Mouse (Mus musculus): Measurements from ENCODE around the gene Itga1. TPM values are rescaled to one million over a fixed set of nuclear protein-coding genes. Genes with fewer than 3 reads are reported as not detected.
A peak's percentile ranks its signal among the peaks of the same experiment; 100 is the strongest.

Itga1 gene
- polyA plus RNA-seq, 1 experiment from 2014 or later: 59.2 TPM

DNA sequence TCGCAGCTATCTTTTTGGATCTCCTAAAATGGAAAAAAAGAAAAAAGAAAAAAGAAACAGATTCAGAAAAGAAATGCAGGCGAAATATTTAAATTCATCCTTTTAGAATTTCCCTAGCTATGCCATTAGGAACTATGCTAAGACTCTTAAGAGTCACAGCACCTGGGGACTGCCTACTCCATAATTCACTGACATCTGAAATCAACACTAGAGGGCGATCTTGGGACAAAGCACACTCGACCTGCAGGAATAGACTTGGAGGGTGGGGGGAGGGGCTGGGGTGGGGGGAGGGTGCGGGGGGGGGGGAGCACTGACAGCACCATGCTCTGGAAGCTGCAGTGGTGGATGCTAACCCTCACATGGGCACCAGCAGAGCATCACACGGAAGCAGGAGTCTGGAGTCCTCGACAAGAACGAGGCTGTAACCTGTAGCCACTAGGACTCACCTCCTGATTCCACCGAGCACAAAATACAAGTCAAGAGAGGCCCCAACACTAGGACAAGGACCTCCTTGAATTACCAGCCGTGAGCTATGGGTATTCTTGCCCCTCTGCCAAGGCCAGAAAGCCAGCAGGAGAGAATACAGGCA, 120.8 kb downstream of the Itga1 start:
- peak; percentile 49 for TF ChIP-seq CTCF (IDR thresholded peaks at IDR 0.05)
- no peak for DNase-seq (ENCODE audit: low read depth, low spot score)
- ChIA-PET CTCF (interaction anchor here (0.6 to 2.1 kb wide), 8 partner anchors 9 to 239 kb away, joined by 3 to 6 read pairs (median 4); no protein-coding TSS in a partner anchor), POLR2A (no interaction called here)
- H3K27me3 ChIP-seq: no peaks in the 10 kb centered on the region
- no peak for ATAC-seq
- in situ Hi-C loops (cut with MboI; ENCODE audit: low pct_unique_long_range_greater_than_20kb): loop anchor here (10.0 kb wide), 1 partner anchor 1734 kb away; no protein-coding TSS in a partner anchor

DNA sequence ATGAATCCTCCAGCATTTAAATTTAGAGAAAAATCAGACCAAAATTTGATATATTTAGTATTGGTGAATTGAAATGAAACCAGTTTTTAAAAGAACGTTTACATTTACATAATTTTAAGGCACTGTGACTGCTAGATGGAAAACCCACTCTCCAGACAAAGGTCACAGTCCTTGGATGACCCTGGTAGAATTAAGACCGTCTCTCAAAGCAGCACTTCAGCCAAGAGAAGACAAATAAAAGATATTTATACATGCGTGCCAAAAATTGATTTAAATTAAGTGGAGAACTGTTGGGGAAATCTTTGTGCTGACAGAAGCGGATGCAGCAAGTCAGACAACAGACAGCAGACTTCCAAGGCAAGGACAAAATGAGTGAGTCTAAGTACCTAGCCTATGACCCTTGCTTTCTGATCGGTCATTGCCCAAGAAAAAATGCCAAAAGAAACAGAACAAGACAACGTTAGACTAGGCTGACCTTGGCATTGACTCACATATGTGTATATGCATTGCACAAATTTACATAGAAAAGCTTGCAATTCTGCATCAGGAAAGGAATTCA, 127.2 kb downstream of the Itga1 start:
- no peak for TF ChIP-seq CTCF (IDR thresholded peaks at IDR 0.05)
- H3K27me3 ChIP-seq: no peaks in the 10 kb centered on the region
- DNase-seq (ENCODE audit: low read depth, low spot score): no peak
- no peak for ATAC-seq
- ChIA-PET POLR2A (no interaction called here), CTCF (no interaction called here)
- in situ Hi-C loops (cut with MboI; ENCODE audit: low pct_unique_long_range_greater_than_20kb): no loop called here

DNA sequence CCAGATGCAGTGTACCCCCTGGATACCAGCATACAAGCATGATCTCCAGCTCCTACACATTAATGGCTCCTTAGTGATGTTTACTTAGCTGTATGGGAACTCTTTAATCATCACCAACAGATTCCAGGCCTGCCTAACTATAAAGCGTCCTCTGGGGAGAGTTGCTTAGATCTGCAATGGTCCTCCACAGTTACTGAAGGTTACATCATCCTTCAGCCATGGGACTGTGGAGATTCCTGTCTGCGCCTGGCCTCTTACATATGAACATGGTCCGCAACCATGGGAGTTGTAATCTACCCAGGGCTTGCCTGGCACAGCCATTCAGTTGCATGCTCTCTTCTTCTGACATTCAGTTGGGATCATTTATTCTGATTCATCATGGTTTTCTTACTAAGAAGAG, 129.9 kb downstream of the Itga1 start:
- DNase-seq (ENCODE audit: low read depth, low spot score): no peak
- ChIA-PET POLR2A (no interaction called here), CTCF (interaction anchor here (0.7 to 1.5 kb wide), 2 partner anchors 9 to 141 kb away, joined by 3 to 4 read pairs; no protein-coding TSS in a partner anchor)
- TF ChIP-seq CTCF (IDR thresholded peaks at IDR 0.05): no peak
- H3K27me3 ChIP-seq: no peaks in the 10 kb centered on the region
- in situ Hi-C loops (cut with MboI; ENCODE audit: low pct_unique_long_range_greater_than_20kb): no loop called here
- no peak for ATAC-seq

DNA sequence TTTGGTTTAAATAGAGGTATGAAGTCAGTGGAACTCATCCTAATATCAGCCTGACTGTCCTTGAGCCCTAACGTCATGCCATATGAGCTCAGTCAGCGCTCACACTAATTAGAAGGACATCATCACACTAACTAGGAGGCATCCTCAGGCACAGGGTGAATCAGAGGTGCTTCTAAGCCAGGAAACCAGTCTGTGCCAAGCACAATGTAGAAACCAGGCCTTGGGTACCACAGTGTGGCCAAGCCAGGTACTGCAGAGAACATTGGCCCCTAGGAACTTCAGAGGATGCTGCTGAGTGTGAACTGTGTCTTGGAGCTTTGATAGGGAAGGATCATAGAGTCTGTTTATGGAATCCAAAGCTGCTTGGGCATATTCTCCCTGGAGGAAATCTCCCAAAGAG, 137.5 kb downstream of the Itga1 start:
- in situ Hi-C loops (cut with MboI; ENCODE audit: low pct_unique_long_range_greater_than_20kb): no loop called here
- ATAC-seq: peak; percentile 96

DNA sequence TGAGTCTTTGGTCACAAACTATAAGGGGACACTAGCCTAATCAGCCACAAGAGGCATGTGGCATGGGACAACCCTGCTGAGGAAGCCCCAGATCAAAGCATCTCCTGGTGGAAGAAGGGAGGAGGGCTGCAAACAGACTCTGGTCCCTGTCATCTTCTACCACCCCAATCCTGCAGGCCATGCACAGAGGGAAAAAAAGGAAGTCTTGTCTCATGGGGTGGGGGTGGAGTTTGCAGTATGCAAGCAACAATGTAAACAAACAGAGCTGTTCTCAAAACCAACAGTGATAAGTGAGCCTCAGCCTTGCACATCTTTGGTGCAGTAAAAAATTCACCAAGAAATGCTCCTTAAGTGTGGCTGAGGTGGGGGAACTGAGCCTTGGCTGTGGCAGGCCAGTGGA, 147.2 kb downstream of the Itga1 start:
- no peaks in the 10 kb centered on the region for H3K27me3 ChIP-seq
- in situ Hi-C loops (cut with MboI; ENCODE audit: low pct_unique_long_range_greater_than_20kb): no loop called here
- no peak for TF ChIP-seq CTCF (IDR thresholded peaks at IDR 0.05)
- ChIA-PET POLR2A (no interaction called here), CTCF (interaction anchor here (1.0 to 1.9 kb wide), 3 partner anchors 9 to 124 kb away, joined by 4 to 5 read pairs (median 4); no protein-coding TSS in a partner anchor)
- no peak for ATAC-seq
- DNase-seq (ENCODE audit: low read depth, low spot score): no peak

More for the DNA sequence above, 137.5 kb downstream of the Itga1 start:
- DNase-seq (ENCODE audit: low read depth, low spot score): no peak
- no peaks in the 10 kb centered on the region for H3K27me3 ChIP-seq
- ChIA-PET CTCF (interaction anchor here (0.8 to 1.6 kb wide), 15 partner anchors 10 to 149 kb away, joined by 3 to 21 read pairs (median 4); no protein-coding TSS in a partner anchor), POLR2A (interaction anchor here (0.7 kb wide), 1 partner anchor 133 kb away, joined by 3 read pairs; no protein-coding TSS in a partner anchor)
- peak; percentile 90 for TF ChIP-seq CTCF (IDR thresholded peaks at IDR 0.05)

DNA sequence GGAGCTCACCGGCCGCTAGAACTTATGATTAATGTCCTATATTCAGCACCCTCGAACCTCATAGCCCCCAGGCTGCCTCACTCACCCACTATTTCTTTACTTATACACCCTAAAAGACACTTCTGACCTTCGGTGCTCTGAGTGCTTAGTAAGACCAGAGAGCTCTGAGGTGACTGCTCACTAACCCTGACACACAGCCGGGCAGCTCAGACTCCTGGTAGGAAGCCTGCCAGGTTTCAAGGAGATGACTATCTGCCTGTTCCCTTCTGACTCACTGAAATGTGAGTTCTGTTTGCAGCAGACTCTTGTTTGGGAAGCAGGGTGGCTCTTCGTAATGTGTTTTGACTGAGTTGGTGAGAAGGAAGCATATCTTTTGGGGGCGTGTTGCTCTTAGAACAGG, 168.2 kb downstream of the Itga1 start:
- DNase-seq (ENCODE audit: low read depth, low spot score) (peak; percentile 33), ATAC-seq (peak; percentile 51)
- H3K27me3 ChIP-seq: no peaks in the 10 kb centered on the region
- in situ Hi-C loops (cut with MboI; ENCODE audit: low pct_unique_long_range_greater_than_20kb): no loop called here
- ChIA-PET POLR2A (no interaction called here), CTCF (interaction anchor here (1.2 to 1.3 kb wide), 3 partner anchors 31 to 66 kb away, joined by 3 to 5 read pairs (median 4); no protein-coding TSS in a partner anchor)
- TF ChIP-seq CTCF (IDR thresholded peaks at IDR 0.05): no peak

DNA sequence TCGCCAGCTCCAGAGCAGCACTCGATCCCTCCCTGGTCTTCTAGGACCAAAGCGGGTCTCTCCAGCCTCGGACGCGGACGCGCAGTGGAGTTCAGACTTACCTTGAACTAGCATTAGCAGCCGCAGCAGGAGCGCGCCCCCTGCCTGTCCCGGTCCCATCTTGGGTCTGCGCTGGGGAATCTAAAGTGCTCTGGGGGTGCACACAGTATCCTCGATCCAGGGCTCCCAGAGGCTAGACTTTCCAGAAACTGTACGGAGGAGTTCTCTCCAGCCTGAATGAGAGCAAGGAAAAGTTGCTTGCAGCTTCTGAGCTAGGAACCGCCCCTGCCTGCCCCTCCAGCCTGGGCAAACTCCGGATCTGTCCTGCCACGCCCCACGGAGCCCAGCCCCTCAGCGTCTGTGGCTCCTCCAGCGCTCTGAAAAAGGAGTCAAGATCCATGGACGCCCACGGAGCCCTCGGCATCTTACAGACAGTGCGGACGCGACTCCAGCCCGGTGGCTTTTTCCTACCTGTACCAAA, 169.9 kb downstream of the Itga1 start, which contains the start of gene Itga2:
Itga2 (minus strand) TSS at position 326 of the 520 bp plus-strand sequence.
- POLR2A ChIA-PET: no interaction called here
- peak; percentile 42 for ATAC-seq
- H3K27me3 ChIP-seq: no peaks in the 10 kb centered on the region
- no peak for DNase-seq (ENCODE audit: low read depth, low spot score)
- TF ChIP-seq CTCF (IDR thresholded peaks at IDR 0.05): peak; percentile 48
- in situ Hi-C loops (cut with MboI; ENCODE audit: low pct_unique_long_range_greater_than_20kb): no loop called here
- CTCF ChIA-PET: interaction anchor here (0.9 to 1.2 kb wide), 2 partner anchors 14 to 54 kb away, joined by 3 read pairs; no protein-coding TSS in a partner anchor

DNA sequence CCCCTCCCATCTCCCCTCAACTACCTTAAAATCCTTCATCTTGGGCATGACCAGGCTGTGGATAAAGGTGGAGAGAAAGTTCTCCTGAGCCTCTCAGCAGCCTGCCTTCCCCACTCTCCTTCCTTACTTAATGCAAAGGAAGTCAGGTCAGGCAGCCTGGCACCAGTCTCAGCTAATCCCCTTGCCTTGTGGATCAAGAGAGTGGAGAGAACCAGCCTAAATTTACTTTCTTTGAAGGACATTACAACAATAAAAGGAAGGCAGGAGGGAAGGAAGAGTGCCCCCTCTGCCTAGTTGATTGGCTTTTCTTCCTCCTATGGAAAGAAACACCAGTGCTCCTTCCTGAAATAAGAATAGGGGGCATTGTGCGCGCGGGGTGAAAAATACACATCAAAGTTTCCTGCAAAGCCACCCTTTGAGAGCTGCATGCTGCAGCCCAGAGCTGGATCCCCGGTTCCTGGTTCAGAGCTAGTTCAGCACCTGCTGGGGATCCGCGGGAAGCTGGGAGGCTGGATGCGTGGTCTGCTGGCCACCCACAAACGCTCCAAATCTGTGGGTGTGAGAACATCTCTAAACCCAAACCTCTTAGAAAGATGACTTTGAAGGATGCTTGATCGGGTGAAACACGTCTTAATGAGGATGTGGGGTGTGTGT, 170.6 kb downstream of the Itga1 start:
- TF ChIP-seq CTCF (IDR thresholded peaks at IDR 0.05): no peak
- in situ Hi-C loops (cut with MboI; ENCODE audit: low pct_unique_long_range_greater_than_20kb): no loop called here
- H3K27me3 ChIP-seq: no peaks in the 10 kb centered on the region
- no peak for ATAC-seq
- CTCF ChIA-PET: interaction anchor here (0.9 to 1.2 kb wide), 2 partner anchors 13 to 54 kb away, joined by 3 read pairs; no protein-coding TSS in a partner anchor
- POLR2A ChIA-PET: interaction anchor here (0.6 to 0.7 kb wide), 2 partner anchors 19 to 793 kb away, joined by 4 to 5 read pairs; no protein-coding TSS in a partner anchor
- DNase-seq (ENCODE audit: low read depth, low spot score): no peak

DNA sequence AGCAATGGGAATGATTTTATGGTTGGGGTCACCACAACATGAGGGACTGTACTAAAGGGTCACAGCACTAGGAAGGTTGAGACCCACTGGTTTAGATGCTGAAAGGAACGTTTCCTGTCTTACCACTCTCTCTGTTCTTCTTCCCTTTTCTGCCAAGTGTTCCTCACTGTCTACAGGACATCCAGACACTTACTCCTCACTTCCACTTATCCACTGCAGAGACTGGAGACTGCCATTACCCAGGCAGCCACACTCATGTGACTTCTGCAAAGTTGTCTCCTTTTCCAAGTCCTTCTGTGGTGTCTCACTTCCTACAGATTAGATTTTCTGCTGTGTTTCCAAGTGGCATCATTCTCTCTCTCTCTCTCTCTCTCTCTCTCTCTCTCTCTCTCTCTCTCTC, 177.0 kb downstream of the Itga1 start:
- ATAC-seq: no peak
- no peaks in the 10 kb centered on the region for H3K27me3 ChIP-seq
- TF ChIP-seq CTCF (IDR thresholded peaks at IDR 0.05): no peak
- ChIA-PET CTCF (interaction anchor here (1.5 kb wide), 1 partner anchor 74 kb away, joined by 3 read pairs; no protein-coding TSS in a partner anchor), POLR2A (no interaction called here)
- DNase-seq (ENCODE audit: low read depth, low spot score): no peak
- in situ Hi-C loops (cut with MboI; ENCODE audit: low pct_unique_long_range_greater_than_20kb): no loop called here

DNA sequence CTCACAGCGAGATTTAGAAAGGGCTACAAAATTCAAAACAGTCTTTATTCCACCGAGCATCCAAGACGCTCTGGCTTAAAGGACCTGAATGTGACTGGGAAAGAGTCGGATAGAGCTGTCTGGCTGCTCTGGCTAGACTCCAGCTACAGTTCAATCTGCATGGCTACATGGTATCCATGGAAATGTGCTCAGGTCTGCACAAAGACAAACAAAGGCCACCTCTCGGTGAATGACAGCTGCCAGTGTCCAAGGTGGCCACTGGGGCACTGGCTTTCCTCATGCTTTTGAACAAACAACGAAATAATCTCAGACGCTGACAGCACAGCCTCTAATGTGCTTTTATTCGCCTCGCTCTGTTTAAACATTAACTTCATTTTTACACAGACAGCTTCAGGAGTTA, 178.4 kb downstream of the Itga1 start:
- no peak for TF ChIP-seq CTCF (IDR thresholded peaks at IDR 0.05)
- POLR2A ChIA-PET: no interaction called here
- ATAC-seq (no peak), DNase-seq (ENCODE audit: low read depth, low spot score) (no peak)
- H3K27me3 ChIP-seq: no peaks in the 10 kb centered on the region
- in situ Hi-C loops (cut with MboI; ENCODE audit: low pct_unique_long_range_greater_than_20kb): no loop called here
- CTCF ChIA-PET: interaction anchor here (1.5 kb wide), 1 partner anchor 73 kb away, joined by 3 read pairs; no protein-coding TSS in a partner anchor

All from Patski (cell line).